Mouse (Mus musculus) spleen, adult 2 months (tissue): ENCODE results near the gene Siah1a. TPM values are rescaled to one million over a fixed set of nuclear protein-coding genes. Genes with fewer than 3 reads are reported as not detected.

Experiments used
- DNase-seq, 2 experiments: peaks; one replicate each; pipeline versions ENCODE4 v3.0.0 to v3.0.0-alpha.2; 2012 to 2021; ENCODE audit warnings: low spot score in 2 of 2, low read depth in 1 of 2
- H3K27ac ChIP-seq: fragments of 200-500 bp; 2 replicates; pipeline ENCODE4 v1.5.1; 2012; ENCODE audit warnings: low read length, inconsistent platforms; ENCODE audit not compliant: insufficient read depth
- H3K27me3 ChIP-seq: fragments of 200-500 bp; 2 replicates; pipeline ENCODE4 v1.6.1; 2012; ENCODE audit warnings: mild to moderate bottlenecking, moderate library complexity, low read length, inconsistent platforms; ENCODE audit not compliant: control insufficient read depth, insufficient read depth
- H3K36me3 ChIP-seq: fragments of 200-500 bp; 2 replicates; pipeline ENCODE4 v1.6.1; 2012; ENCODE audit warnings: mild to moderate bottlenecking, low read length, inconsistent platforms; ENCODE audit not compliant: control insufficient read depth, insufficient read depth
- H3K4me1 ChIP-seq: fragments of 200-500 bp; 2 replicates; pipeline ENCODE4 v1.6.1; 2011; ENCODE audit warnings: inconsistent platforms; ENCODE audit not compliant: control insufficient read depth, insufficient read depth, insufficient read length
- H3K4me3 ChIP-seq: fragments of 200-500 bp; 2 replicates; pipeline ENCODE4 v1.5.1; 2011; ENCODE audit warnings: mild to moderate bottlenecking, inconsistent platforms; ENCODE audit not compliant: insufficient read depth, insufficient read length; ENCODE audit errors: extremely low read depth
- CTCF ChIP-seq: fragments of 200-500 bp; IDR thresholded peaks from 2 replicates; pipeline ENCODE4 v1.5.1; 2011; ENCODE audit warnings: mild to moderate bottlenecking, inconsistent platforms; ENCODE audit not compliant: insufficient read depth, insufficient read length, insufficient replicate concordance; ENCODE audit errors: extremely low read depth
- POLR2A ChIP-seq: fragments of 200-500 bp; IDR thresholded peaks from 2 replicates; pipeline ENCODE4 v1.6.1; 2011; ENCODE audit warnings: low read depth, low read length, inconsistent platforms
- WGBS: fragments of 180-500 bp; shearing (Covaris S2); methylation state at CpG from one replicate; pipeline ENCODE4 v1.1.7; 2018; 5-methylcytosine and 5-hydroxymethylcytosine counted together
- polyA plus RNA-seq: library from polyadenylated mRNA; depleted of rRNA; stranded (reverse); fragments of >200 nt; gene quantifications from 2 replicates; pipeline ENCODE4 v1.2.3, GENCODE M21; 2012; rRNA removed

Siah1a gene
- 11.5 and 13.3 TPM in 2 replicates for polyA plus RNA-seq

DNA sequence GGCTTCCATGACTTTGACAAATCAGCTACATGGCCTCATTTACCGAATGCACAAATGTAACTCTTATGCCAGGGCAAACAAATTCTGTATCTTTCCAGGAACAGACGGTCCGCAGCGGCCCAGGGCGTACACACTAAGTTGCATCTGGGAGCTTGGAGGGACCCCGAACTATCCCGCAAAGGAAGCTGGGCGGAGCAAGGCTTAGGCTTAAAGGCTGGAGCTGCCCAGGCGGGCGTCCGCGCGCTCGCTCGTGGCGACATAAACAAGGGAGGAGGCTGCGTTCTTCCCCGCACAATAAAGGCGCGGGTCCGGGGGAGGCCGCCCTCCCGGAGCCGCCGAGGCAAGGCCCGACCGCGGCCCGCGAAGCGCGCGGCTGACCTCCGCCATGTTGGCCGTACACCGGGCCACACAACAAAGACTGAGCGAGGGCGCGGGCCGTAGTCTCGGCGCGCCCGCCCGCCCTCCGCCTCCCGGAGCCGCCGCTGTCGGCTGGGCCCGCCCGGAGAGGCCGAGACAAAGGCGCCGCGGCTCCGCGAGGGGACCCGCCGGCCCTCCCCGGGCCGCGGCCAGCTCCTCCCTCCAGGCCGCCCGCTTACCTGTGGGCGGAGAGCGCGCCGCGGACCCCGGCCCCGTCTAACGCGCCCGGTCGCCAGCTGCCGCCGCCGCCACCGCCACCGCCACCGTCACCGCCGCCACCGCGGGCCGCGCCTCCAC, at the start of gene Siah1a, which contains the start of gene Gm10638:
Gene Siah1a, minus strand, starts transcription at position 714 of the 714 bp plus-strand sequence.
Gene Gm10638, plus strand, starts transcription at position 479 of the 714 bp plus-strand sequence.
- under 1% methylated on average over 72 of the region's 88 CpGs for WGBS
- DNase-seq: peak in 1 of 2 experiments; percentile 38

DNA sequence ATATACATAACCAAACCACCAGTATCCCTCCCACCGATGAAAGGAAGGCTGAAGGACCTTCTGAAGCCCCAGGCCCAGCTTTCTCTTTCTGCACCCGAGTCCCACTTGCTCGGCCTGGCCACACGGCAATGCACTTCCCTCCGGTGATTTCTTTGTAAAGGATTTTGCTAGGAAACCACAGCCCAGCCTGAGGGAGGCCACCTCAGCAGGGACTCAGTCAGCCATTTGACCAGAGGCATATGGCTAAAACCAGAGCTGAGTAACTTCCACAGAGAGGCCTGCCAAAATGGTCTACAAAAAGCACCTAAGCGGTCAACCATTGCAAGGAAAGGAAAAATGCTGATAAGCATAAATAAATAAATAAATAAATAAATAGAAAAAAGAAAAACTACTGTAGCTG, 49.0 kb upstream of the Siah1a start:
- H3K36me3 ChIP-seq: no peaks in the 10 kb centered on the region
- no peak for DNase-seq
- TF ChIP-seq POLR2A: no peak
- TF ChIP-seq CTCF: no peak
- 56% methylated on average over 6 of the region's 6 CpGs for WGBS
- no peak overlapping the region for H3K27ac ChIP-seq
- H3K4me3 ChIP-seq: no peak overlapping the region
- no peaks in the 10 kb centered on the region for H3K4me1 ChIP-seq
- no peaks in the 10 kb centered on the region for H3K27me3 ChIP-seq

More for the DNA sequence above, at the start of gene Siah1a, which contains the start of gene Gm10638:
- H3K4me1 ChIP-seq: peaks cover 6% of the 10 kb centered on the region; the same call in 1 of the 2 replicates
- peak within 1 kb of the TSS; percentile 85 for H3K4me3 ChIP-seq
- no peaks in the 10 kb centered on the region for H3K36me3 ChIP-seq
- H3K27me3 ChIP-seq: no peaks in the 10 kb centered on the region; the same call in 1 of the 2 replicates
- H3K27ac ChIP-seq: peak within 1 kb of the TSS; percentile 87
- no peak for TF ChIP-seq CTCF
- TF ChIP-seq POLR2A: no peak

DNA sequence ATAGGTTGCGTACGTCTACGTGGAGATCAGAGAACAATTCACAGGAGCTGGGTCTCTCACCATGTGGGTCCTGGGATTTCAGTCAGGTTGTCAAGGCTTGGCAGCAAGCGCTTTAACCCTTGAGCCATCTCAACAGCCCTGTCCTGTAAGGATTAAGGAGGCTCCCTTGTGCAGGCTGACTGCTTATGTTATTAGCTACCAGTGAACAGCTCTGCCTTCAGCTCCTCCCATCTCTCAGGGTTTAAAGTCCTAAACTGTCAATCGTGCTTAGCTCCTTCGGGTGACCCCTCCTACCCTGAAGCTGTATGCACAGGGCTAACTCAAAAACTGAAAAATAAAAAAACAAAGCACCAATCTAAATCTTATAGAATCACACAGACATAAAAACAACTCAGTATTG, 45.8 kb upstream of the Siah1a start:
- Histone ChIP-seq H3K27ac (no peak overlapping the region), H3K36me3 (no peaks in the 10 kb centered on the region), H3K4me3 (no peak overlapping the region), H3K4me1 (no peaks in the 10 kb centered on the region), H3K27me3 (no peaks in the 10 kb centered on the region)
- TF ChIP-seq POLR2A (no peak), CTCF (no peak)
- DNase-seq: no peak
- WGBS: 94% methylated on average over 6 of the region's 6 CpGs

DNA sequence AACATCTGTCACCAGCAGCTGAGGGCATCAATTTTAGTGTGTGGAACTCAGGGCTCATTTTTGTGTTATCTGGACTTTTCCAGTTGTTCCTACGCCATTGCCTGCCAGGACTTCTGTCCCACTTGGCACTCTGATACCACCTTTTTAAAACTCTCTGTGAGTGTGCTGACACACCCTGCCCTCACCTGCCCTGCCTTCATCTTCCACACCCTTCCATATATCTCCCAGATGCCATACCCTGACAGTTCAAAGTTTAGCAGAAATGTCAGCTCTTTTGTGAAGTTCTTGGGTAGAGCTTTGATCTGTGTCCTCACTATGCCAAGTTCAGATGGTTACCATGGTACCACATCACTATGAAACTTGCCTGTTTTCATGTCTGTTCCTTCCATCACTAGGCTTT, 43.8 kb upstream of the Siah1a start:
- H3K27me3 ChIP-seq: no peaks in the 10 kb centered on the region
- no peaks in the 10 kb centered on the region for H3K4me1 ChIP-seq
- no peaks in the 10 kb centered on the region for H3K36me3 ChIP-seq
- 93% methylated on average over 1 of the region's 1 CpGs for WGBS
- TF ChIP-seq CTCF (no peak), POLR2A (no peak)
- no peak overlapping the region for H3K27ac ChIP-seq
- DNase-seq: no peak
- no peak overlapping the region for H3K4me3 ChIP-seq

DNA sequence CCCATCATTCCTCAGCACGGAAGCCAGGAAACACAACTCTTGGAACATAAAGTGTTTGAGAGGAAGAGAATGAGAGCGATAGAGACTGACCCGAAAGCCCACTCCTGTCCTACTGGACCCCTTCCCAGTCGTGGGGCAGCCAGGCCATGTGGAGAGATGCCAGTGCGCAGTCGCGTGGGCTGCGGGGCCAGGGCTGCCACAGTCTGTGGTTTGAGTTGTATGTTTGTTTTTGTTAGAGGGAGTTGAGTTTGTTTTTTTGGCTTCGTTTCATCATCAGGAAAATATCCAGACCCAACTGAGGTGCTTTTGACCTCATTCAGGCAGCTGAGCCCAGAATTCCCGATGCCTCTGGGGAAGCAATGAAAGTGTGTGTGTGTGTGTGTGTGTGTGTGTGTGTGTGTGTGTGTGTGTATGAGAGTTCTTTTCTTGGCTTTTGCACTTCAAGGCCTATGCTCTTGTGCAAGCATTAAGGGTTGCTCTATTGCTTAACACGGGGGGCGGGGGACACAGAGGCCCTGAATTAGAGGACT, 42.2 kb upstream of the Siah1a start:
- TF ChIP-seq POLR2A (no peak), CTCF (no peak)
- Histone ChIP-seq H3K36me3 (no peaks in the 10 kb centered on the region), H3K27me3 (no peaks in the 10 kb centered on the region), H3K4me1 (no peaks in the 10 kb centered on the region), H3K27ac (no peak overlapping the region), H3K4me3 (no peak overlapping the region)
- WGBS: 86% methylated on average over 12 of the region's 12 CpGs
- no peak for DNase-seq

DNA sequence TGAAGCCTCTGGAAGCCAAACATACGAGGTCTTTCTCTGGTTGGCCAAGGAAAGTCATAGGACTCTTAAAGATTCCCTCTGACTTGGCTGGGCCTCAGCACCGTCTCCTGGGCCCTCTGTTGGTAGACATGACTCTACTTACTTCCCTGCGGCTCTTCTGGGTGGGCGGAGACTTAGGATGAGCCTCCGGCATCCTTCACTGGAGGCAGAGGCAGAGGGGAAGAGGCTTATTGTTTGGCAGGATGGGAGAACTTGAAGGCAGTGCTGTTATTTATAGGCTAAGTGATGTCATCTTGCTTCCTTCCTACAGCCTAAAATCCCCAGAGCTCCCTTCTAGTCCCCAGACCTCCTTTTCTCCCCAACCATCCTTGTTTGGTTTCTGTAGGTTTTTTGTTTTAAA, 40.8 kb upstream of the Siah1a start:
- DNase-seq: no peak
- 47% methylated on average over 5 of the region's 5 CpGs for WGBS
- no peak overlapping the region for H3K27ac ChIP-seq
- TF ChIP-seq POLR2A: no peak
- no peaks in the 10 kb centered on the region for H3K36me3 ChIP-seq
- H3K4me3 ChIP-seq: no peak overlapping the region
- no peaks in the 10 kb centered on the region for H3K27me3 ChIP-seq
- no peaks in the 10 kb centered on the region for H3K4me1 ChIP-seq

DNA sequence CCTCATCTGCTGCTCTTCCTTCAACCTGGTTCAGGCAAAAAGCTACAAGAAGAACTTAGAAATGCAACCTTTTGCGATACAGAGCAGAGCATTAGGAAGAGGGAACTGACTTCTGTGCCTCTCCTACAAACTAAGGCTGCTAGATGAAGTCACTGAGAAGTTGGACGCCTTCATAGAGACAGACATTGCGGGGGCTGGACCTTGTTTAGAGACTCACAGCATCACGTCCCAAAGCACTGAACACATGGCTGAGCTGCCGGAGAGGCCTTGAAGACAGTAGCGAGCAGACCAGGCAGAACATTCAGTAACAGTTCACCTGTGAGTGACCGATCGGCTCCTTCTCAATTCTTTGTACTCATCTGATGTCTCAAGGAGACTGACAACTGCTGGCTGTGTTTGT, 35.4 kb upstream of the Siah1a start:
- H3K4me3 ChIP-seq: no peak overlapping the region
- no peak for DNase-seq
- H3K4me1 ChIP-seq: peaks cover 5% of the 10 kb centered on the region
- H3K36me3 ChIP-seq: no peaks in the 10 kb centered on the region
- TF ChIP-seq POLR2A (no peak), CTCF (no peak)
- H3K27me3 ChIP-seq: no peaks in the 10 kb centered on the region
- WGBS: 88% methylated on average over 8 of the region's 8 CpGs
- H3K27ac ChIP-seq: no peak overlapping the region
